Mouse (Mus musculus) CH12.LX (cell line): ENCODE results near the gene Cnga2.
"Not testable (repeated sequence)": the region's sequence is repeated elsewhere in the genome, so short reads cannot be mapped to it uniquely, and the experiment has no call there.

Experiments
- BHLHE40 ChIP-seq: IDR thresholded peaks from 2 replicates; pipeline ENCODE4 v1.6.1; 2011; ENCODE audit warnings: mild to moderate bottlenecking, low read depth, low read length, improper control_type of control experiment
- CTCF ChIP-seq, 2 experiments: IDR thresholded peaks in 1 of 2; conservative IDR thresholded peaks in 1 of 2; 2 replicates each; pipeline ENCODE4 v1.5.1; 2011 to 2012; ENCODE audit warnings: low read depth in 2 of 2, low read length in 2 of 2, improper control_type of control experiment in 1 of 2, inconsistent platforms in 1 of 2, mild to moderate bottlenecking in 1 of 2, moderate library complexity in 1 of 2
- EP300 ChIP-seq: IDR thresholded peaks from 2 replicates; pipeline ENCODE4 v1.6.1; 2011; ENCODE audit warnings: low read length, improper control_type of control experiment
- MAX ChIP-seq: IDR thresholded peaks from 2 replicates; pipeline ENCODE4 v1.6.1; 2011; ENCODE audit warnings: low read length, improper control_type of control experiment
- POLR2A ChIP-seq: IDR thresholded peaks from 2 replicates; pipeline ENCODE4 v1.6.1; 2011; ENCODE audit warnings: low read depth, mild to moderate bottlenecking, improper control_type of control experiment, low read length
- POLR2AphosphoS2 ChIP-seq: IDR thresholded peaks from 2 replicates; pipeline ENCODE4 v1.6.1; 2011; ENCODE audit warnings: low read depth, low read length, improper control_type of control experiment
- SIN3A ChIP-seq: IDR thresholded peaks from 2 replicates; pipeline ENCODE4 v1.6.1; 2012; ENCODE audit warnings: low read length, improper control_type of control experiment, inconsistent platforms
- ZKSCAN1 ChIP-seq: IDR thresholded peaks from 2 replicates; pipeline ENCODE4 v1.6.1; 2012; ENCODE audit warnings: low read depth, inconsistent platforms, low read length, improper control_type of control experiment, borderline replicate concordance
- ZMIZ1 ChIP-seq: IDR thresholded peaks from 2 replicates; pipeline ENCODE4 v1.6.1; 2012; ENCODE audit warnings: low read depth, mild to moderate bottlenecking, inconsistent platforms, low read length, improper control_type of control experiment

GRCm38 (mm10) chrX:71977681-71978080, 14.0 kb upstream of the Cnga2 start:
- TF ChIP-seq CTCF (conservative IDR thresholded peaks at IDR 0.05 in 1 of 2, IDR thresholded peaks at IDR 0.05 in 1 of 2; ENCODE audit: low read depth in 2 of 2, low read length in 2 of 2); ZKSCAN1; POLR2AphosphoS2; MAX; POLR2A; ZMIZ1; EP300; BHLHE40; SIN3A: not testable (repeated sequence)
